Mouse (Mus musculus): ENCODE results near the gene 4931422A03Rik. TPM values are rescaled to one million over a fixed set of nuclear protein-coding genes. Genes with fewer than 3 reads are reported as not detected.

4931422A03Rik gene
- polyA plus RNA-seq, 1 experiment from 2014 or later, result 3.7 TPM

- H3K36me3 ChIP-seq (ENCODE audit: control insufficient read depth, insufficient read depth, low read length), result no peaks in the 10 kb centered on the region
- no peak overlapping the region for H3K27ac ChIP-seq (ENCODE audit: low read length)
- ATAC-seq (ENCODE audit: insufficient number of reproducible peaks, insufficient read depth, low FRiP score, low read depth), result no peak
- no peak overlapping the region for H3K4me2 ChIP-seq (replicated peaks; ENCODE audit: low read depth, low read length)
- 66% methylated on average over 10 of the region's 10 CpGs for WGBS
- H3K4me3 ChIP-seq (ENCODE audit: low read depth, low read length), result no peak overlapping the region
- H3K27me3 ChIP-seq (ENCODE audit: control insufficient read depth, insufficient read depth, low read length), result no peaks in the 10 kb centered on the region
- H3K4me1 ChIP-seq (ENCODE audit: control insufficient read depth, insufficient read depth, low read length), result no peaks in the 10 kb centered on the region
- no peaks in the 10 kb centered on the region for H3K9me3 ChIP-seq (ENCODE audit: control insufficient read depth, low read depth, low read length)
- no peak overlapping the region for H3K9ac ChIP-seq (replicated peaks; ENCODE audit: low read depth, low read length)
Observed at GRCm38 (mm10) chr2:103935691-103936435, 92.3 kb downstream of the 4931422A03Rik start.

- no peak overlapping the region for H3K9ac ChIP-seq (replicated peaks; ENCODE audit: low read depth, low read length)
- WGBS, result 76% methylated on average over 3 of the region's 3 CpGs
- no peaks in the 10 kb centered on the region for H3K4me1 ChIP-seq (ENCODE audit: control insufficient read depth, insufficient read depth, low read length)
- no peaks in the 10 kb centered on the region for H3K36me3 ChIP-seq (ENCODE audit: control insufficient read depth, insufficient read depth, low read length)
- ATAC-seq (ENCODE audit: insufficient number of reproducible peaks, insufficient read depth, low FRiP score, low read depth), result no peak
- no peak overlapping the region for H3K4me3 ChIP-seq (ENCODE audit: low read depth, low read length)
- H3K27ac ChIP-seq (ENCODE audit: low read length), result no peak overlapping the region
- no peaks in the 10 kb centered on the region for H3K9me3 ChIP-seq (ENCODE audit: control insufficient read depth, low read depth, low read length)
- no peak overlapping the region for H3K4me2 ChIP-seq (replicated peaks; ENCODE audit: low read depth, low read length)
- H3K27me3 ChIP-seq (ENCODE audit: control insufficient read depth, insufficient read depth, low read length), result no peaks in the 10 kb centered on the region
Observed at GRCm38 (mm10) chr2:103934670-103935069, 93.5 kb downstream of the 4931422A03Rik start.

DNA sequence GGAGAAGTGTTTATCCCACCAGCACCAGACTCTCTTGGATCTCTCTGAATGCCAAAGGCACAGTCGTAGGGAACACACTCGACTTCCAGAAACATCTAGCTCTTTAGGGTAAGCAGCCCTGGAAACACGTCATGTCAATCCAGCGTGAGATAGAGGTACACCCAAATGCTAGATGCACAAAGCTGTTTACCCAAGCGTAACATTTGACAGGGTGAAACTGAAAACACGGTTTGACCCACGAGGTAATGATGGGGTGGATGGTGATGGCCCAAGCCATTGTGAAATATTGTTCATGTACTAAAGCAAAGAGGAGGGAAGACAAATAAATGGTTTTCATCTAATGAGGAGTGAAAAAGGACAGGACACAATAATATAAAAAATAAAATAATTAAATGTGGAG lies 93.9 kb downstream of the 4931422A03Rik start:
- no peak for ATAC-seq (ENCODE audit: insufficient number of reproducible peaks, insufficient read depth, low FRiP score, low read depth)
- WGBS, result 64% methylated on average over 7 of the region's 7 CpGs

GRCm38 (mm10) chr2:103932480-103932879 lies 95.7 kb downstream of the 4931422A03Rik start:
- no peak overlapping the region for H3K4me2 ChIP-seq (replicated peaks; ENCODE audit: low read depth, low read length)
- no peak overlapping the region for H3K27ac ChIP-seq (ENCODE audit: low read length)
- H3K4me3 ChIP-seq (ENCODE audit: low read depth, low read length), result no peak overlapping the region
- H3K9me3 ChIP-seq (ENCODE audit: control insufficient read depth, low read depth, low read length), result no peaks in the 10 kb centered on the region
- no peak overlapping the region for H3K9ac ChIP-seq (replicated peaks; ENCODE audit: low read depth, low read length)
- no peak for ATAC-seq (ENCODE audit: insufficient number of reproducible peaks, insufficient read depth, low FRiP score, low read depth)
- no peaks in the 10 kb centered on the region for H3K4me1 ChIP-seq (ENCODE audit: control insufficient read depth, insufficient read depth, low read length)
- no peaks in the 10 kb centered on the region for H3K27me3 ChIP-seq (ENCODE audit: control insufficient read depth, insufficient read depth, low read length)
- H3K36me3 ChIP-seq (ENCODE audit: control insufficient read depth, insufficient read depth, low read length), result no peaks in the 10 kb centered on the region
- WGBS, result 72% methylated on average over 9 of the region's 9 CpGs

More for the DNA sequence above, 93.9 kb downstream of the 4931422A03Rik start:
- no peaks in the 10 kb centered on the region for H3K27me3 ChIP-seq (ENCODE audit: control insufficient read depth, insufficient read depth, low read length)
- no peak overlapping the region for H3K9ac ChIP-seq (replicated peaks; ENCODE audit: low read depth, low read length)
- no peak overlapping the region for H3K4me3 ChIP-seq (ENCODE audit: low read depth, low read length)
- no peaks in the 10 kb centered on the region for H3K36me3 ChIP-seq (ENCODE audit: control insufficient read depth, insufficient read depth, low read length)
- H3K27ac ChIP-seq (ENCODE audit: low read length), result no peak overlapping the region
- H3K9me3 ChIP-seq (ENCODE audit: control insufficient read depth, low read depth, low read length), result no peaks in the 10 kb centered on the region
- no peaks in the 10 kb centered on the region for H3K4me1 ChIP-seq (ENCODE audit: control insufficient read depth, insufficient read depth, low read length)
- H3K4me2 ChIP-seq (replicated peaks; ENCODE audit: low read depth, low read length), result no peak overlapping the region

GRCm38 (mm10) chr2:103932025-103932424 lies 96.1 kb downstream of the 4931422A03Rik start:
- 48% methylated on average over 2 of the region's 2 CpGs for WGBS
- Histone ChIP-seq H3K4me2 (replicated peaks; ENCODE audit: low read depth, low read length) (no peak overlapping the region), H3K9ac (replicated peaks; ENCODE audit: low read depth, low read length) (no peak overlapping the region), H3K36me3 (ENCODE audit: control insufficient read depth, insufficient read depth, low read length) (no peaks in the 10 kb centered on the region), H3K4me1 (ENCODE audit: control insufficient read depth, insufficient read depth, low read length) (no peaks in the 10 kb centered on the region), H3K4me3 (ENCODE audit: low read depth, low read length) (no peak overlapping the region), H3K27ac (ENCODE audit: low read length) (no peak overlapping the region), H3K9me3 (ENCODE audit: control insufficient read depth, low read depth, low read length) (no peaks in the 10 kb centered on the region), H3K27me3 (ENCODE audit: control insufficient read depth, insufficient read depth, low read length) (no peaks in the 10 kb centered on the region)
- ATAC-seq (ENCODE audit: insufficient number of reproducible peaks, insufficient read depth, low FRiP score, low read depth), result no peak

- Histone ChIP-seq H3K36me3 (ENCODE audit: control insufficient read depth, insufficient read depth, low read length) (no peaks in the 10 kb centered on the region), H3K9me3 (ENCODE audit: control insufficient read depth, low read depth, low read length) (no peaks in the 10 kb centered on the region), H3K27ac (ENCODE audit: low read length) (no peak overlapping the region), H3K27me3 (ENCODE audit: control insufficient read depth, insufficient read depth, low read length) (no peaks in the 10 kb centered on the region), H3K4me3 (ENCODE audit: low read depth, low read length) (no peak overlapping the region), H3K9ac (replicated peaks; ENCODE audit: low read depth, low read length) (no peak overlapping the region), H3K4me2 (replicated peaks; ENCODE audit: low read depth, low read length) (no peak overlapping the region), H3K4me1 (ENCODE audit: control insufficient read depth, insufficient read depth, low read length) (no peaks in the 10 kb centered on the region)
- no peak for ATAC-seq (ENCODE audit: insufficient number of reproducible peaks, insufficient read depth, low FRiP score, low read depth)
- 75% methylated on average over 7 of the region's 7 CpGs for WGBS
Observed at GRCm38 (mm10) chr2:103931511-103931911, 96.7 kb downstream of the 4931422A03Rik start.

DNA sequence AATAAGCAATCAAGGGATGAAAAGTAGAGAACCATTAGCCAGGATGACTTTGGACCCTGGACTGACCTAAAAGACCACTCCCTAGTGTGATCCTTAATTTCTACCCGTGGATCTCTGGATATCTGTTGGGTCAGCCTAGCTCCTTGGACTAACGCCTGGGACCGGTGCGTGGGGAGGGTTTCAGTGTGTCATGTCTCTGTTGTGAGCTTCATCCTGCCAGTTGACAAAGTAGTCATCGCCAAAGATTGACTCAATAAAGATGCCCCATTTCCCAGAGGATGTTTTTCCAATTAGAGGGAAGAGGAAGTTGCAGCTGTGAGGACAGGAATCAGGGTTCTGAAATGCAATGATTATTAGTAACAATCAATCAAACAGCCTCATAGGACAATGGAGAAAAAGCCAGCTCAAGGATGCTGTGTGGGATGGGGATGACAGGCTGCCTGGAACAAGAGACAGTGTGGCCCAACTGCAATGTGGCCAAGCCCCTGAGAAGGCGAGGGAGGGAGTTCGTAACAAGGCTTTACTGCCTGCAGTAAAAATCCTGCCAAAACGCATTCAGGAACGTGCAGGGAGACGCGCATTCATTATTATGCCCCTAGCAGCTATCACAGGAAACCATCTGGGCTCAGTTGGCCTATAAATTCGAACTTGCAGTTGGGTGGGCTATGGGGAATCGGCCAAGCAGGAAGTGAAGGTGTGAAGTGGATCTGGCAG lies 97.7 kb downstream of the 4931422A03Rik start:
- 62% methylated on average over 13 of the region's 13 CpGs for WGBS
- Histone ChIP-seq H3K36me3 (ENCODE audit: control insufficient read depth, insufficient read depth, low read length) (no peaks in the 10 kb centered on the region), H3K27ac (ENCODE audit: low read length) (no peak overlapping the region), H3K4me1 (ENCODE audit: control insufficient read depth, insufficient read depth, low read length) (no peaks in the 10 kb centered on the region), H3K4me3 (ENCODE audit: low read depth, low read length) (no peak overlapping the region), H3K4me2 (replicated peaks; ENCODE audit: low read depth, low read length) (no peak overlapping the region), H3K9ac (replicated peaks; ENCODE audit: low read depth, low read length) (no peak overlapping the region), H3K27me3 (ENCODE audit: control insufficient read depth, insufficient read depth, low read length) (no peaks in the 10 kb centered on the region), H3K9me3 (ENCODE audit: control insufficient read depth, low read depth, low read length) (no peaks in the 10 kb centered on the region)
- ATAC-seq (ENCODE audit: insufficient number of reproducible peaks, insufficient read depth, low FRiP score, low read depth), result no peak

- 70% methylated on average over 1 of the region's 1 CpGs for WGBS
- Histone ChIP-seq H3K27me3 (ENCODE audit: control insufficient read depth, insufficient read depth, low read length) (no peaks in the 10 kb centered on the region), H3K4me1 (ENCODE audit: control insufficient read depth, insufficient read depth, low read length) (no peaks in the 10 kb centered on the region), H3K36me3 (ENCODE audit: control insufficient read depth, insufficient read depth, low read length) (no peaks in the 10 kb centered on the region), H3K27ac (ENCODE audit: low read length) (no peak overlapping the region), H3K4me2 (replicated peaks; ENCODE audit: low read depth, low read length) (no peak overlapping the region), H3K9ac (replicated peaks; ENCODE audit: low read depth, low read length) (no peak overlapping the region), H3K4me3 (ENCODE audit: low read depth, low read length) (no peak overlapping the region), H3K9me3 (ENCODE audit: control insufficient read depth, low read depth, low read length) (no peaks in the 10 kb centered on the region)
- no peak for ATAC-seq (ENCODE audit: insufficient number of reproducible peaks, insufficient read depth, low FRiP score, low read depth)
Observed at GRCm38 (mm10) chr2:103927610-103928145, 100.5 kb downstream of the 4931422A03Rik start.
